18 mouse cellular contexts compared by ENCODE assay signal in genomic region chr14:54070240-54070639, GRCm38 (mm10).
"Had no signal": no experiment of that assay in that cellular context is flagged by ENCODE, and none has a peak within 500 bp of the region (broad histone marks: within the 10 kb centered on the region; RNA-seq: fewer than 3 reads in every experiment).

No protein-coding gene starts in this region.

- H3K36me3 ChIP-seq: intestine, embryonic 15.5 days; kidney, embryonic 15.5 days; midbrain, embryonic 10.5 days; midbrain, embryonic 13.5 days; neural tube, embryonic 13.5 days; stomach, embryonic 15.5 days had no signal

- H3K27me3 ChIP-seq: intestine, embryonic 15.5 days; kidney, embryonic 15.5 days; midbrain, embryonic 13.5 days; neural tube, embryonic 13.5 days; stomach, embryonic 15.5 days had no signal

- H3K9me3 ChIP-seq: intestine, embryonic 15.5 days; kidney, embryonic 15.5 days; midbrain, embryonic 10.5 days; midbrain, embryonic 13.5 days; neural tube, embryonic 13.5 days; stomach, embryonic 15.5 days had no signal

- DNase-seq: kidney, adult 11 months; kidney, adult 8-10 months; kidney, postnatal 10 days; kidney, postnatal 36 days; layer of hippocampus, postnatal 36 days; lung, adult 18-20 months; lung, postnatal 14 days; lung, postnatal 4 days; thymus, postnatal 25 days had no signal

- H3K4me2 ChIP-seq: intestine, embryonic 15.5 days; kidney, embryonic 15.5 days; midbrain, embryonic 13.5 days; neural tube, embryonic 13.5 days; stomach, embryonic 15.5 days had no signal

- H3K4me3 ChIP-seq: intestine, embryonic 15.5 days; kidney, embryonic 15.5 days; left cerebral cortex, adult 2 months; midbrain, embryonic 10.5 days; midbrain, embryonic 13.5 days; myocyte; neural tube, embryonic 13.5 days; stomach, embryonic 15.5 days had no signal

- H3K9ac ChIP-seq: intestine, embryonic 15.5 days; kidney, embryonic 15.5 days; midbrain, embryonic 13.5 days; neural tube, embryonic 13.5 days; stomach, embryonic 15.5 days had no signal

- H3K27ac ChIP-seq: intestine, embryonic 15.5 days; kidney, embryonic 15.5 days; left cerebral cortex, adult 2 months; midbrain, embryonic 10.5 days; midbrain, embryonic 13.5 days; neural tube, embryonic 13.5 days; stomach, embryonic 15.5 days had no signal

- ATAC-seq: intestine, embryonic 15.5 days; midbrain, embryonic 13.5 days; midbrain, embryonic 16.5 days had no signal

- H3K4me1 ChIP-seq: kidney, embryonic 15.5 days; neural tube, embryonic 13.5 days; stomach, embryonic 15.5 days had no signal
